Mouse (Mus musculus) brain, embryonic 14.5 days (tissue): Measurements from ENCODE around the gene Anapc16.

Source experiments
- CTCF ChIP-seq: fragments of 200-500 bp; IDR thresholded peaks from 2 replicates; pipeline ENCODE4 v1.5.1; 2012; ENCODE audit warnings: inconsistent platforms, mild to moderate bottlenecking, moderate library complexity, borderline replicate concordance; ENCODE audit not compliant: insufficient read depth, insufficient read length; ENCODE audit errors: extremely low read depth
- POLR2A ChIP-seq: fragments of 200-500 bp; IDR thresholded peaks from 2 replicates; pipeline ENCODE4 v1.6.1; 2012; ENCODE audit warnings: mild to moderate bottlenecking, inconsistent platforms, borderline replicate concordance; ENCODE audit not compliant: poor library complexity, insufficient read depth, insufficient read length, severe bottlenecking; ENCODE audit errors: extremely low read depth

DNA sequence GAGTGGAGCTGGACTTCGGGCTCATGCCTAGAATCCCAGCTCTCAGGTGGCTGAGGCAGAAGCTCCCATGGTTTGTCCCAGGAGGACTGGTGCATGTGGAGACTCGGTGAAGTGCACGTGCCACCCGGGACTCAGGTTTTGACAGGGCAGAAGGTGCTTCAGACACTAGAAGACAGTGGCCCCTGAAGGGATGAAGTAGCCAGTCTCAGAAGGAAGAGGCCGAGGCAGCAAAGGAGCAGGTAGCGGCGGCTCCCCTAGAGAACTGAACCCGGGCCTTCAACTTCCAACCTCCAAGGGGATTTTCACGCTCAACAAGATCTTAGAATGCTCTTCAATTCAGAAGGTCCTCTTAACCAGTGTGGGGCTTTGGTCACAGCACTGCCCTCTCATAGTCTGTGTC, 12.5 kb downstream of the Anapc16 start:
- no peak for TF ChIP-seq POLR2A
- no peak for TF ChIP-seq CTCF
